Mouse (Mus musculus) lung, adult 2 months (tissue): ENCODE measurements around the gene G6pc3.

Source experiments
- CTCF ChIP-seq: fragments of 200-500 bp; IDR thresholded peaks from 2 replicates; pipeline ENCODE4 v1.5.1; 2011; ENCODE audit warnings: mild to moderate bottlenecking, low read length, control low read depth; ENCODE audit not compliant: insufficient read depth
- POLR2A ChIP-seq: fragments of 200-500 bp; IDR thresholded peaks from 2 replicates; pipeline ENCODE4 v1.6.1; 2011; ENCODE audit warnings: low read depth, mild to moderate bottlenecking, control low read depth, low read length, borderline replicate concordance; ENCODE audit errors: extremely low read depth

DNA sequence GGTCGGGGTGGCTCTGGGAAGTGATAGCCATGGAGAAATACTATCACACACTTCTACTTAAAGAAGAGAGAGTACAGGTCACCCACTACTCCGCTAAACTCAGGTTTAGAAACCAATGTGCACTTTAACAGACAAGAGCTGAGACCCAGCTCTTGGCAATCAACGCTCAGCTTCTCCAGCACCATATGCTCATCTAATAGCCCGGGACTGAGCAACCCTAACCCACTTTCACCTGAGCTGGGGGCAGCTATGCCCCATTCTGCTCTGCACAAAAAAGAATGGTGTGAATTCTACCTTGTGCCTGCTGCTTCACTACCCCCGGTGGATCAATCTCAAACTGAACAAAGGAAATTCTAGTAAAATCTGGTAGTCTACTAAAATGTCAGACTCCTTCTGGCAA lies 21.9 kb upstream of the G6pc3 start:
- TF ChIP-seq CTCF (no peak), POLR2A (no peak)
